Mouse (Mus musculus) ES-CJ7 (cell line): ENCODE measurements around the gene Gm17606.
A peak's percentile ranks its signal among the peaks of the same experiment; 100 is the strongest.
"Not testable (repeated sequence)": the region's sequence is repeated elsewhere in the genome, so short reads cannot be mapped to it uniquely, and the experiment has no call there.

Experiments used
- DNase-seq: peaks from one replicate; pipeline ENCODE4 v3.0.0; 2011; ENCODE audit warnings: low read depth, low spot score

Gm17606 gene

DNA sequence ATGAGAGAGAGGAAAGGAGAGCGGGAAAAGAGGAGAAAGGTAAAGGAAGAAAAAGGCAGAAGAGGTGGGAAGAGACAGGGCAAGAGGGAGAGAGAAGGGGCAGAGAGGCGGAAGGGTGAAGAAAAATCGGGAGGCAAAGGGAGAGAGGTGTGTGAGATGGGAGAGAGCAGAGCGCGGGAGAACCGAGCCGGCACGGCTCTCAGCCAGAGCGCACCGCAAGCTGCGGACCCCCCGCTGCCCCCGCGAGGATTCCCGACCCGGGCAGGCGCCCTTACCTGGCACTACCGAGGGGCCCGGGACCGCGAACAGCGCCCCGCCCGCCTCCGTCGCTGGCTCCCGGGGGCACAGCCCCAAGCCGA is at the start of gene Gm17606:
Gm17606 (plus strand) TSS at position 7 of the 359 bp plus-strand sequence.
- no peak for DNase-seq

DNA sequence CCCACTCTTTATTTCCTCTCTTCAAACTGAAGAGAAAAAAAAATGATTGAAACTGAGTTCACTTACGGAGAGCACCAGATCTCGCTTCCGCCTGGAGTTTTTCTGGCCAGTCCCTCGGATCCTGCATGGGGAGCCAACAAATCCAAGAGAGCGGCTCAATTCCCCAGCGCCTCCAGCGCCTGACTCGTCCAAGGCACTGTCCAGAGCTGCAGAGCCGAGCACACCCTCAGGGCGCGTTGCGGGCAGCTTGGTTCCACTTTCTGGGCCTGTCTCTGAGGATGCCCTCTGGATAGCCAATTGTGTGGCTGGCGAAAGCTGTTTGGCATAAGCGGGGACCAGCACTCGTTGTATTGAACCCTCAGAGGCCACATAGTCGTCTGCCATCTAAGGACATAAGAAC is 49.7 kb upstream of the Gm17606 start:
- DNase-seq: no peak

- no peak for DNase-seq
Measured at GRCm38 (mm10) chr14:54592319-54592934, 48.3 kb upstream of the Gm17606 start.

GRCm38 (mm10) chr14:54594055-54594454 is 46.7 kb upstream of the Gm17606 start:
- peak; percentile 56 for DNase-seq

- DNase-seq: no peak
Measured at GRCm38 (mm10) chr14:54594631-54595414, 45.9 kb upstream of the Gm17606 start.

- peak; percentile 71 for DNase-seq
Measured at GRCm38 (mm10) chr14:54597084-54597483, 43.7 kb upstream of the Gm17606 start.

- no peak for DNase-seq
Measured at GRCm38 (mm10) chr14:54601601-54602000, 39.2 kb upstream of the Gm17606 start.

- no peak for DNase-seq
Measured at GRCm38 (mm10) chr14:54602613-54603012, 38.1 kb upstream of the Gm17606 start.

- DNase-seq: peak; percentile 98
Measured at GRCm38 (mm10) chr14:54603038-54603654, 37.6 kb upstream of the Gm17606 start.

DNA sequence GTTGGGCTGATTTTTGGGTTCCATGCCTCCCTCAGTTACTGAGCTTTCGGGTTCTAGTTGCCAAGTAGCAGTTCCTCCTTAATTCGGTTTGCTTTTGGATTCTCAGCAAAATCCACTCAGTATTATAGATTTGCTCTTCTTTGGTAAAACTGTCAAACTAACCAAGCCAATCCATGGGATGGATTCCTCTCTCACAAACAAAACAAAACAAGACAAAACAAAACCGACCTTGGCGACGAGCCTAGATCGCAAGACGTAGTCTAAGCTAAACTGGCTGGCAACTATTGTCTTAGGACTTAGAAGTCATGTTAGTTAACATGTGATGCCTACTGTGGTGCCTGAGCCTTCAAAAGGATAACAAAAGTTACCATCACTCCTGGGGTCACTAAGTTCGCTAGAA is 37.1 kb upstream of the Gm17606 start:
- no peak for DNase-seq

DNA sequence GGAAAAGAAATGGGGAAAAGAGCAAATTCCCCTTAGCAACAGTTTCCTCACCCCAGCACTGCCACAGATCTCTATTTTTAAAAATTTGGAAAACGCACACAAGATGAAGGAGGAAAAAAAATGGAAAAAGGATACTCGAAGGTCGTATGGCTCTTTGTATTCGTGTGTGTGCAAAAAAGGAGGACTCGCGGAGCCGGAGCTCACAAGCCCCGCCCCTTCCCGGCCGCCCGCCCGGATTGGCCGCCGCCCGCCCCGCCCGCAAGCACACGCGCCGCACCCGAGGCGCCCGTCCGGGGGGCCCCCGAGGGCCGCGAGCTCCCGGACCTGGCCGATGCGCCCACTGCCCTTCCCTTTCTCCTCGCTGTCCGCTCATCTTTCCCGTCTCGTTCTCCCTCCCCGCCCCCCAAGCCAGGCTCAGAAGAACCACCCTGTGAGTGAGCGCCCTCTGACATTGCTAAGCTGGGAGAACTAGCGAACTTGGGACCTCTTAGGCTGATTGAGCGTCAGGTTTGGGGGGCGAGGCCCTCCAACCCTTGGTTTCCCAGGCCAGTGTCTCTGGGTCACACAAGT is 34.9 kb upstream of the Gm17606 start, which contains the start of gene 4931414P19Rik:
4931414P19Rik (minus strand) TSS at position 242 of the 570 bp plus-strand sequence.
- DNase-seq: peak; percentile 53

DNA sequence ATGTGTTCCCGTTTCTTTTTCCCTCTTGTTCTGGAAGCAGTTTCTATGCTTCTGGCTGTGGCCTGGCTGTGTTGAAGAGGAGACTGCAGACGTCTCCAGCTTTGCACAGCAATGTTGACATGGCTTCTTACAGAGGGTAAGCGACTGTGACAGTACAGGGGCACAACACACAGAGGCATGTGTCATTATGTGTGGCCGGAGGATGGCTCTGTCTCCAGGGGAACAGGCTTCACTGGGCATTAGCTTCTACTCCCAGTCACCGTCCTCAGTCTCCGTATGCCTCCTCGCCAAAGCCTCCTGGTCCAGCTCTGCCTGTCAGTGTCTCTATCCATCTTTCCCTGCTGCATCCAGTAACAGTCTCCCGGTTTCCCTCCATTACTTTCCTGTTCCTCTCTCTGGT is 33.5 kb upstream of the Gm17606 start:
- no peak for DNase-seq

DNA sequence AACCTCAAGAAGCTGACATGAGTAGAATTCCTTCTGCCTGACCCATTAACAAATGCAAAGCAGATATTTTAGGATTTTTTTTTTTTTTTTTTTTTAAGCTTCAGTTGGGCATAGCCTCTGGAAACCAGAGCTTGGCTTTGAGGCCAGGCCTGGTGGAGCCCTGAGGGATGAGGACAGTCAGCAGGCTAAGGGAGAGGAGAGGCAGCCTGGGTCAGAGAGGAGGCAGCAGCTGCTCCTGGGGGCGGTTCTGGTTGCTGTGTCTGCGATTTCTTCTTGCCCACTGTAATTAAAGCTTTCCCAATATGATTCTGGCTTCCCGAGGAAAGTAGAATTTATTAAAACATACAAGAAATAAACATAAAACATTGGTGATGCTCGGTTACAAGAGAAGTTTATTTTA is 31.5 kb upstream of the Gm17606 start:
- no peak for DNase-seq

DNA sequence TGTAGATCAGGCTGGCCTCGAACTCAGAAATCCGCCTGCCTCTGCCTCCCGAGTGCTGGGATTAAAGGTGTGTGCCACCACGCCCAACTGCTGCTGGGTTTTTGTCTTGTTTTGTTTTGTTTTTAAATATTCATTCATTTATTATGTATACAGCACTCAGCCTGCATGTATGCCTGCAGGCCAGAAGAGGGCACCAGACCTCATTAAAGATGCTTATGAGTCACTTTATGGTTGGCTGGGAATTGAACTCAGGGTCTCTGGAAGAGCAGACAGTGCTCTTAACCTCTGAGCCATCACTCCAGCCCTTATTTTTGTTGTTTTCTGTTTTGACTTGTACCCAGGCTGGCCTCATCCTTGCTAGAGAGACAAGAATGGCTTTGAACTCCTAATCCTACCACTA is 30.8 kb upstream of the Gm17606 start:
- DNase-seq: peak; percentile 80

DNA sequence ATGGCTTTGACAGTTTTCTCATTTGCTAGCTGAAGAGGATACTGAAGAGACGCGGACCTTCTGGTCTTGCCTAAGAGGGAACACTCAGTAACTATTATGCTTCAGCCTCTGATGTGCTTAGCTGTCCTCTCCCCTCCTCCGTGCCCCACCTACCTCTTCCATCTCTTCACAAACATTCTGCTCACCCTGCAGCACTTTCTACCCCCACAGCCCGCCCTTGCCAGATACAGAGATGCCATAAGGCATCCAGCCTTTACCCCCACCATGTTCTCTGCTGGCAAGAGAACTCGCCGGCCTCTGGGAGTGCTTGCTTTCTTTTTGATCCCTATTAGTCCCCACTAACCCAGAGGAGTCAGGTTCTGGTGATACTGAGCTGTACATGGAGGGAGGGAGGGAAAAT is 30.1 kb upstream of the Gm17606 start:
- DNase-seq: no peak

DNA sequence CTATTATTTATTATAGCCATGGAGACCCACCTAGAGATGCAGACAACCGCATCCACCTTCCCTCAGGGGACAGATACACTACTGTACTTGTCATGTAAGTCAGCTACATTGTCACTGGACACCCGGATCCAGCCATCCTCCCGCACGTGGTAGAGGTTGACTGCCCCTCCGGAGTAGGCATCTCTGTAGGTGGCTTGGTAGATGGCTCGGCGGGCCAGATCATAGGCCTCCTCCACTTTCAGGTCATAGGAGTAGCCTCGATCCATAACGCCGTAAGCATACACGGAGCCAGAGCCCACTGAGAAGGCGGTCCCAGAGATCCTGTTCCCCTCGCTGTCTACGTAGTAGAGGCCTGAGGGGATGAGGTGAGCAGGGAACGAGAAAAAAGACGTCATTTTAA is 26.6 kb upstream of the Gm17606 start:
- not testable (repeated sequence) for DNase-seq

- DNase-seq: no peak
Measured at GRCm38 (mm10) chr14:54616226-54616825, 24.4 kb upstream of the Gm17606 start.

- DNase-seq: peak; percentile 81
Measured at GRCm38 (mm10) chr14:54617152-54617896, 23.4 kb upstream of the Gm17606 start.

DNA sequence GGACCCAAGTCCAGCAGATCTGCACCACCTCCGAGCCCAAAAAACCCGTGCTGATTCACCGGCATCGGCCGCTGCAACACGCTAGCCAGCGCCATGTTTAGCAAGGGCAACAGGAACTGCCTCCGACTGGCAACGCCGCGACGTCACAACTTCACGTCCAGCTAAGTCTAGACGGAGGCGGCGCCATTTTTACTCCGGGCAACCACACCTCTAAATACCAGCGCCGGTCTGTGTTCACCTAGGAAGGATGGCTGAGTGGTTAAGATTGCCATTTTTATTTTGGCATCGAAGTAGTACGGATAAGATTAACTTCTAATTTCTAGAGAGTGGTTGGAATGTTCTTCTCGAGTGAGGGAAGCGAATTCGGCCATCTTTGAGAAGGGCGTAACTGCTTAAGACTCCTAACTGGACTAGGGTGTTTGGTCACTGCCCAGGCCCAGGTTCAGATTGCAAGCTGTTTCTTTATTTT is 22.8 kb upstream of the Gm17606 start, which contains the start of gene Psmb5:
Psmb5 (minus strand) TSS at position 126 of the 469 bp plus-strand sequence.
- peak; percentile 93 for DNase-seq

- no peak for DNase-seq
Measured at GRCm38 (mm10) chr14:54621133-54621532, 19.6 kb upstream of the Gm17606 start, which contains the start of gene Psmb11. Gene Psmb11, plus strand, starts transcription at chr14:54621433.

DNA sequence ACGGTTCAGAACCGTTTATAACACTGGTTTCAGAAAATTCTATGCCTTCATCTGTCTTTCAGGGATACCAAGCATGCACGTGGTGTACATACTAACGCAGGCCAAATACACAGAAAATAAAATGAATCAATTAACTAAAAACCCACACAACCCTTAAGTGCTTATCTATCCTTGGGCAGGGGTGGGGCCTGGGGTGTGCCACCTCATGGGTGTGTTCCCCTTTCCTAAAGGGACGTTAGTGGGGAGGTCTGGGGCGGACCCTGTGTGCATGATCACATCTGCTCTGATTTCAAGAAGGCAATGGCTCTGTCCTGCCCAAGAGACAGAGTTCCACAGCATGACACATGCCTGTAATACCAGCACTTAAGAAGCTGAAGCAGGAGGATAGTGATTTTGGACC is 17.4 kb upstream of the Gm17606 start:
- no peak for DNase-seq
